Mouse (Mus musculus): ENCODE results near the gene Pgs1.

GRCm38 (mm10) chr11:118049641-118050040 lies 63.5 kb downstream of the Pgs1 start:
- no peak for TF ChIP-seq GATA1 (IDR thresholded peaks at IDR 0.05; ENCODE audit: borderline replicate concordance, low read length)
- no peak for TF ChIP-seq CTCF (IDR thresholded peaks at IDR 0.05; ENCODE audit: low read depth, low read length)
- no peak for TF ChIP-seq TAL1 (conservative IDR thresholded peaks at IDR 0.05; ENCODE audit: low read depth, low read length)
- TF ChIP-seq POLR2AphosphoS5 (IDR thresholded peaks at IDR 0.05; ENCODE audit: insufficient replicate concordance, low read depth, low read length) = no peak
